ENCODE assay signal across 25 mouse cellular contexts in genomic region chr9:11629461-11629860, GRCm38 (mm10).
"Had no signal": no experiment of that assay in that cellular context is flagged by ENCODE, and none has a peak within 500 bp of the region (broad histone marks: within the 10 kb centered on the region; RNA-seq: fewer than 3 reads in every experiment).

No protein-coding gene starts in this region.

- H3K27ac ChIP-seq: heart, adult 2 months; heart, embryonic 13.5 days; heart, embryonic 15.5 days; hindbrain, embryonic 12.5 days; hindbrain, embryonic 15.5 days; hindbrain, postnatal 0 days; kidney, embryonic 15.5 days; kidney, postnatal 0 days; left cerebral cortex, adult 2 months; limb, embryonic 10.5 days; limb, embryonic 12.5 days had no signal

- ATAC-seq: hindbrain, postnatal 0 days; intestine, embryonic 16.5 days had no signal

- H3K4me3 ChIP-seq: heart, adult 2 months; heart, embryonic 13.5 days; heart, embryonic 15.5 days; hindbrain, embryonic 12.5 days; hindbrain, embryonic 15.5 days; kidney, embryonic 15.5 days; left cerebral cortex, adult 2 months; limb, embryonic 10.5 days; limb, embryonic 12.5 days had no signal

- H3K36me3 ChIP-seq: heart, embryonic 13.5 days; heart, embryonic 15.5 days; hindbrain, embryonic 12.5 days; hindbrain, embryonic 15.5 days; kidney, embryonic 15.5 days; limb, embryonic 10.5 days; limb, embryonic 12.5 days had no signal

- H3K9me3 ChIP-seq: heart, embryonic 13.5 days; heart, embryonic 15.5 days; hindbrain, embryonic 12.5 days; hindbrain, embryonic 15.5 days; kidney, embryonic 15.5 days; limb, embryonic 10.5 days; limb, embryonic 12.5 days had no signal

- H3K4me2 ChIP-seq: heart, embryonic 11.5 days; heart, embryonic 13.5 days; heart, embryonic 15.5 days; hindbrain, embryonic 12.5 days; hindbrain, embryonic 15.5 days; kidney, embryonic 15.5 days; limb, embryonic 12.5 days; liver, embryonic 11.5 days had no signal

- H3K9ac ChIP-seq: heart, embryonic 13.5 days; heart, embryonic 15.5 days; hindbrain, embryonic 12.5 days; hindbrain, embryonic 15.5 days; kidney, embryonic 15.5 days; limb, embryonic 12.5 days had no signal

- H3K4me1 ChIP-seq: heart, embryonic 13.5 days; heart, embryonic 15.5 days; hindbrain, embryonic 12.5 days; hindbrain, embryonic 15.5 days; kidney, embryonic 15.5 days; limb, embryonic 10.5 days; limb, embryonic 12.5 days had no signal

- H3K27me3 ChIP-seq: heart, embryonic 13.5 days; heart, embryonic 15.5 days; hindbrain, embryonic 12.5 days; hindbrain, embryonic 15.5 days; kidney, embryonic 15.5 days; limb, embryonic 12.5 days had no signal

- DNase-seq: gastrocnemius, postnatal 14 days; gastrocnemius, postnatal 36 days; heart, adult 11 months; heart, adult 2 months; heart, postnatal 14 days; heart, postnatal 36 days; kidney, adult 11 months; kidney, adult 2 months; kidney, adult 9 months; kidney, postnatal 14 days; kidney, postnatal 36 days; liver had no signal
